Mouse (Mus musculus) retina, postnatal 1 day (tissue): ENCODE results near the gene Rhox2a.
"Not testable (repeated sequence)": the region's sequence is repeated elsewhere in the genome, so short reads cannot be mapped to it uniquely, and the experiment has no call there.

Experiments
- DNase-seq: peaks from one replicate; pipeline ENCODE4 v3.0.0-alpha.2; 2012

The Rhox2a gene

GRCm38 (mm10) chrX:37244676-37245075 lies at the start of gene Rhox2a:
Rhox2a (plus strand) TSS chrX:37244976.
- not testable (repeated sequence) for DNase-seq

DNA sequence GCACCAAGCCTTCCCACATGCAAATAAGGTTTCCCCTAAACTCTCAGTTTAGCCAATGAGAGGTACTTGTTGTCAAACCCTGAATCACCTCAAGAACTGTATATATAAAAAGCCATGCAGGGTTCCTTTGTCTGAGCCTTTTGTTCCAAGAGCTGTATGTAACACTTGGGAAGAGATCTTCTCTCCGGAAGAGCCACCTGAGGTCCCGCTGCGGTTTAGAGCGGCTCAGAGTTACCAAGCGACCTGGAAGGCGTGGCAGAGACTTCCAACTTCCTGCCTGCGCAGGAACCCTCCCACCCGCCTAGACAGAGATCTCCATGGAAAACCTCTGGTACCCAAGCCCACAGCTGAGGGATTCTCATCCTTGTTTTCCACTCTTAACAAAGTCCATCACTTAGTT lies 46.1 kb upstream of the Rhox2a start:
- DNase-seq, result no peak

GRCm38 (mm10) chrX:37210941-37211340 lies 33.8 kb upstream of the Rhox2a start, which contains the start of gene Gm9:
Gm9 (minus strand) TSS chrX:37211041.
- no peak for DNase-seq

DNA sequence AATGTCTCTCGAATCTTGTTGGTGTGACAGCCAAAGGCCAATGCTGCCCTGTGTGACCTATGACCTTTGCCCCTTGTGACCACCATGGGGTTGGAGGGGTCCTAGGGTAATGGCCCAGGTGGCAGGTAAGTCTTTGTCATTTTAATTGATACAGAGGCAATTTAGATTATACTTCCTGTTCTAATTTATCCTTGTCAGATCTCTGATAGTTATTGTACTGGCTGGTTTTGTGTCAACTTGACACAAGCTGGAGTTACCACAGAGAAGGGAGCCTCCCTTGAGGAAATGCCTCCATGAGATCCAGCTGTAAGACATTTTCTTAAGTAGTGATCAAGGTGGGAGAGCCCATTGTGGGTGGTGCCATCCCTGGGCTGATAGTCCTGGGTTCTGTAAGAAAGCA lies 22.6 kb upstream of the Rhox2a start, which contains the start of gene Rhox1:
TSS of gene Rhox1 (minus strand) at position 101 of the 400 bp plus-strand sequence.
- not testable (repeated sequence) for DNase-seq

DNA sequence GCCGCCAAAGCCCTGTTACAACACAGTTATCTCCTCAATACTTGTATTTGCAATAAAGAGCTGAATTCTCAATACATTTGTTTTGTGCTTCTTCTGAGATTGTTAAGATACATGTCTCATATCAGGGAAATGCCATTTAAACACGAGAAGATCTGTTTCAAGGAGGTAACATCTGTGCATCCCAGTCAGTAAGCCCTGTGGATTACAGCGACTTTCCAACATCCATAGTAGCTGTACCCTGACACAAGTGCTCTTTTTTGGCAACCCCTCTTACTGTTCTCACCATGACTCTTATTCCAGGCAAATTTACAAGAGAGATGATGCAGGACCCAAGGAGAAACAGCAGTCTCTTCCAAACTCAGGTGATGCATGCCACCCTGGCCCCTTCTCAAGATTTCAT lies 4.8 kb downstream of the Rhox2a start, which contains the start of gene Rhox3a:
TSS of gene Rhox3a (plus strand) at position 301 of the 400 bp plus-strand sequence.
- not testable (repeated sequence) for DNase-seq

GRCm38 (mm10) chrX:37265038-37265437 lies 20.3 kb downstream of the Rhox2a start, which contains the start of gene Rhox4a:
Rhox4a (plus strand) TSS chrX:37265338.
- DNase-seq, result not testable (repeated sequence)
